Mouse (Mus musculus) olfactory bulb, adult 2 months (tissue): ENCODE results near the gene Vstm2a.

Experiments used
- CTCF ChIP-seq: fragments of 200-500 bp; IDR thresholded peaks from 2 replicates; pipeline ENCODE4 v1.5.1; 2012; ENCODE audit warnings: low read depth, mild to moderate bottlenecking, low read length, moderate library complexity; ENCODE audit not compliant: insufficient read depth
- POLR2A ChIP-seq: fragments of 200-500 bp; IDR thresholded peaks from 2 replicates; pipeline ENCODE4 v1.6.1; 2012; ENCODE audit warnings: mild to moderate bottlenecking, low read depth, low read length, moderate library complexity; ENCODE audit not compliant: insufficient read depth

DNA sequence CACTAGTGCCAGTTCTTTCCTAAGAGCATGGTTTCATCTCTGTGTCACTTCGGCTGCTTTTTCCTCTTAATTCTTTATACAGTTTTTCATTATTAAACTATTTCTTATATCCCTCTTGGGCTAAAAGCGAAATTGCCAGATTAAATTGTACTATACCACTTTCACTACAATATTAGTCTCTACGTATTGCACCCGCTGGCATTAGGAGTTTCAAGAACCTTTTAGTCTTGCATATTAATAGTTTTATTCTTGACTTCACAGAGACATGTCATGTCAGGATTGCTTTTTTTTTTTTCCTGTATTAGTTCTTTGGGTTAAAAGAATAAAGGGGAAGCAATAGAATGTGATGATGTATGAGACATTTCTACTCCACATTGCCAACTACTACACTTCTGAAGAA lies 94.4 kb downstream of the Vstm2a start:
- no peak for TF ChIP-seq POLR2A
- TF ChIP-seq CTCF = no peak
